Mouse (Mus musculus) heart, embryonic 15.5 days (tissue): ENCODE measurements around the gene Tufm. TPM values are rescaled to one million over a fixed set of nuclear protein-coding genes. Genes with fewer than 3 reads are reported as not detected.
"Not testable (repeated sequence)": the region's sequence is repeated elsewhere in the genome, so short reads cannot be mapped to it uniquely, and the experiment has no call there.

Experiments used
- ATAC-seq: fragments of 200-750 bp; cut with Nextera tagmentation; replicated peaks from 2 replicates; pipeline ENCODE4 v1.8.0; 2017; ENCODE audit warnings: low read depth, moderate TSS enrichment; ENCODE audit not compliant: insufficient number of reproducible peaks, insufficient read depth, low FRiP score
- H3K27ac ChIP-seq: fragments of 300-500 bp; sonication (generic); 2 replicates; pipeline ENCODE4 v1.5.1; 2015; ENCODE audit warnings: mild to moderate bottlenecking, inconsistent platforms
- H3K27me3 ChIP-seq: fragments of 300-500 bp; sonication (generic); 2 replicates; pipeline ENCODE4 v1.6.1; 2015; ENCODE audit warnings: inconsistent platforms
- H3K36me3 ChIP-seq: fragments of 300-500 bp; sonication (generic); 2 replicates; pipeline ENCODE4 v1.6.1; 2015; ENCODE audit warnings: mild to moderate bottlenecking, inconsistent platforms
- H3K4me1 ChIP-seq: fragments of 300-500 bp; sonication (generic); replicated peaks from 2 replicates; pipeline ENCODE4 v1.6.1; 2015; ENCODE audit warnings: inconsistent platforms
- H3K4me2 ChIP-seq: fragments of 300-500 bp; sonication (generic); 2 replicates; pipeline ENCODE4 v1.6.1; 2015; ENCODE audit warnings: inconsistent platforms, mild to moderate bottlenecking, moderate library complexity
- H3K4me3 ChIP-seq: fragments of 300-500 bp; sonication (generic); 2 replicates; pipeline ENCODE4 v1.5.1; 2015; ENCODE audit warnings: mild to moderate bottlenecking, inconsistent platforms
- H3K9ac ChIP-seq: fragments of 300-500 bp; sonication (generic); 2 replicates; pipeline ENCODE4 v1.6.1; 2015; ENCODE audit warnings: mild to moderate bottlenecking, inconsistent platforms
- H3K9me3 ChIP-seq: fragments of 300-500 bp; sonication (generic); replicated peaks from 2 replicates; pipeline ENCODE4 v1.6.1; 2016; ENCODE audit warnings: inconsistent platforms
- WGBS: fragments of 180-500 bp; shearing (Covaris S2); methylation state at CpG from one replicate; pipeline ENCODE4 v1.1.7; 2015; ENCODE audit warnings: mixed read lengths; 5-methylcytosine and 5-hydroxymethylcytosine counted together
- polyA plus RNA-seq: library from polyadenylated mRNA; unstranded; fragments of >200 nt; fragmentation: Nextera tagmentation; extraction: Ambion mirVana; gene quantifications from 2 replicates; pipeline ENCODE4 v1.2.1, GENCODE M21; 2015

Gene Tufm
- polyA plus RNA-seq, 1 experiment from 2014 or later = 170 TPM

- no peaks in the 10 kb centered on the region for H3K9me3 ChIP-seq
- WGBS = under 1% methylated on average over 53 of the region's 53 CpGs
- no peaks in the 10 kb centered on the region for H3K27me3 ChIP-seq
- peak within 1 kb of the TSS; percentile 96 for H3K27ac ChIP-seq
- peak within 1 kb of the TSS; percentile 82 for H3K4me3 ChIP-seq
- H3K9ac ChIP-seq = peak within 1 kb of the TSS; percentile 90
- ATAC-seq = peak; percentile 90
- peak within 1 kb of the TSS; percentile 86 for H3K4me2 ChIP-seq
- H3K4me1 ChIP-seq = peaks cover 30% of the 10 kb centered on the region
- H3K36me3 ChIP-seq = peaks cover 25% of the 10 kb centered on the region
These were observed 12.1 kb upstream of the Tufm start, which contains the start of gene Sh2b1 for GRCm38 (mm10) chr7:126474993-126475581. Sh2b1 (minus strand) TSS chr7:126475424.

- Histone ChIP-seq H3K9ac (no peak overlapping the region), H3K4me3 (no peak overlapping the region), H3K27me3 (no peaks in the 10 kb centered on the region), H3K27ac (no peak overlapping the region), H3K9me3 (no peaks in the 10 kb centered on the region), H3K36me3 (no peaks in the 10 kb centered on the region), H3K4me1 (peaks cover 5% of the 10 kb centered on the region), H3K4me2 (no peak overlapping the region)
- no peak for ATAC-seq
- WGBS = 18% methylated on average over 5 of the region's 5 CpGs
These were observed 5.5 kb upstream of the Tufm start for GRCm38 (mm10) chr7:126481699-126482098.

- H3K36me3 ChIP-seq = no peaks in the 10 kb centered on the region
- peak overlapping the region; percentile 43 for H3K4me3 ChIP-seq
- H3K9ac ChIP-seq = peak overlapping the region; percentile 57
- peak; percentile 87 for ATAC-seq
- peak overlapping the region; percentile 85 for H3K27ac ChIP-seq
- WGBS = under 1% methylated on average over 23 of the region's 23 CpGs
- H3K4me1 ChIP-seq = peaks cover 6% of the 10 kb centered on the region
- H3K27me3 ChIP-seq = no peaks in the 10 kb centered on the region
- peak overlapping the region; percentile 79 for H3K4me2 ChIP-seq
- H3K9me3 ChIP-seq = no peaks in the 10 kb centered on the region
These were observed 4.7 kb upstream of the Tufm start for GRCm38 (mm10) chr7:126482392-126482871.

- 0 out of 2 replicates have a peak, but pooled peaks have one; percentile 2 for ATAC-seq
- peak overlapping the region; percentile 70 for H3K27ac ChIP-seq
- not testable (repeated sequence) for H3K9me3 ChIP-seq
These were observed 640 bp downstream of the Tufm start for GRCm38 (mm10) chr7:126487617-126488385.

GRCm38 (mm10) chr7:126491005-126491404 lies 3.8 kb downstream of the Tufm start:
- Histone ChIP-seq H3K4me1 (peaks cover 10% of the 10 kb centered on the region), H3K27ac (no peak overlapping the region), H3K27me3 (no peaks in the 10 kb centered on the region), H3K9me3 (no peaks in the 10 kb centered on the region), H3K9ac (no peak overlapping the region), H3K4me3 (no peak overlapping the region), H3K4me2 (no peak overlapping the region), H3K36me3 (peaks cover 69% of the 10 kb centered on the region)
- no peak for ATAC-seq
- WGBS = 73% methylated on average over 1 of the region's 1 CpGs

More at GRCm38 (mm10) chr7:126487617-126488385, 640 bp downstream of the Tufm start:
- Histone ChIP-seq H3K4me2 (peak overlapping the region; percentile 82), H3K4me1 (peaks cover 11% of the 10 kb centered on the region), H3K4me3 (peak overlapping the region; percentile 78), H3K9ac (peak overlapping the region; percentile 81), H3K36me3 (peaks cover 37% of the 10 kb centered on the region)
- not testable (repeated sequence) for H3K27me3 ChIP-seq
- WGBS = 11% methylated on average over 25 of the region's 25 CpGs

- H3K27ac ChIP-seq = no peak overlapping the region
- no peak for ATAC-seq
- H3K4me3 ChIP-seq = no peak overlapping the region
- no peaks in the 10 kb centered on the region for H3K27me3 ChIP-seq
- no peaks in the 10 kb centered on the region for H3K9me3 ChIP-seq
- 56% methylated on average over 11 of the region's 11 CpGs for WGBS
- no peak overlapping the region for H3K4me2 ChIP-seq
- H3K4me1 ChIP-seq = peaks cover 8% of the 10 kb centered on the region
- peaks cover 78% of the 10 kb centered on the region for H3K36me3 ChIP-seq
- H3K9ac ChIP-seq = no peak overlapping the region
These were observed 4.8 kb downstream of the Tufm start for GRCm38 (mm10) chr7:126491973-126492372.

GRCm38 (mm10) chr7:126494120-126494519 lies 7.0 kb downstream of the Tufm start:
- no peak overlapping the region for H3K27ac ChIP-seq
- H3K9me3 ChIP-seq = no peaks in the 10 kb centered on the region
- 86% methylated on average over 6 of the region's 6 CpGs for WGBS
- H3K36me3 ChIP-seq = peaks cover 96% of the 10 kb centered on the region
- no peaks in the 10 kb centered on the region for H3K4me1 ChIP-seq
- H3K4me3 ChIP-seq = no peak overlapping the region
- H3K9ac ChIP-seq = no peak overlapping the region
- H3K4me2 ChIP-seq = no peak overlapping the region
- H3K27me3 ChIP-seq = no peaks in the 10 kb centered on the region
- no peak for ATAC-seq

- WGBS = 83% methylated on average over 5 of the region's 5 CpGs
These were observed 9.3 kb downstream of the Tufm start for GRCm38 (mm10) chr7:126496475-126496874.

GRCm38 (mm10) chr7:126497966-126498365 lies 10.8 kb downstream of the Tufm start:
- H3K9me3 ChIP-seq = no peaks in the 10 kb centered on the region

More at GRCm38 (mm10) chr7:126496475-126496874, 9.3 kb downstream of the Tufm start:
- Histone ChIP-seq H3K27me3 (no peaks in the 10 kb centered on the region), H3K36me3 (peaks cover 96% of the 10 kb centered on the region), H3K9me3 (no peaks in the 10 kb centered on the region), H3K4me2 (no peak overlapping the region), H3K4me3 (no peak overlapping the region), H3K27ac (no peak overlapping the region), H3K9ac (no peak overlapping the region), H3K4me1 (peaks cover 9% of the 10 kb centered on the region)
- ATAC-seq = no peak

GRCm38 (mm10) chr7:126499416-126499815 lies 12.3 kb downstream of the Tufm start:
- H3K9ac ChIP-seq = no peak overlapping the region
- ATAC-seq = no peak
- H3K36me3 ChIP-seq = peaks cover 68% of the 10 kb centered on the region
- no peak overlapping the region for H3K4me2 ChIP-seq
- no peaks in the 10 kb centered on the region for H3K27me3 ChIP-seq
- WGBS = 91% methylated on average over 7 of the region's 7 CpGs
- H3K9me3 ChIP-seq = no peaks in the 10 kb centered on the region
- no peak overlapping the region for H3K27ac ChIP-seq
- H3K4me3 ChIP-seq = no peak overlapping the region
- peaks cover 16% of the 10 kb centered on the region for H3K4me1 ChIP-seq

More at GRCm38 (mm10) chr7:126497966-126498365, 10.8 kb downstream of the Tufm start:
- Histone ChIP-seq H3K4me3 (no peak overlapping the region), H3K36me3 (peaks cover 82% of the 10 kb centered on the region), H3K4me2 (no peak overlapping the region), H3K27ac (no peak overlapping the region), H3K27me3 (no peaks in the 10 kb centered on the region), H3K9ac (no peak overlapping the region), H3K4me1 (peaks cover 12% of the 10 kb centered on the region)
- no peak for ATAC-seq
- WGBS = 91% methylated on average over 12 of the region's 12 CpGs

GRCm38 (mm10) chr7:126501684-126502022 lies 14.5 kb downstream of the Tufm start:
- H3K27me3 ChIP-seq = no peaks in the 10 kb centered on the region
- peaks cover 16% of the 10 kb centered on the region for H3K4me1 ChIP-seq
- peak overlapping the region; percentile 79 for H3K9ac ChIP-seq
- H3K36me3 ChIP-seq = peaks cover 46% of the 10 kb centered on the region
- no peak for ATAC-seq
- H3K4me3 ChIP-seq = peak overlapping the region; percentile 72
- no peaks in the 10 kb centered on the region for H3K9me3 ChIP-seq
- H3K4me2 ChIP-seq = peak overlapping the region; percentile 85
- H3K27ac ChIP-seq = peak overlapping the region; percentile 99
- WGBS = 4% methylated on average over 9 of the region's 9 CpGs
